In the genomic region with DNA sequence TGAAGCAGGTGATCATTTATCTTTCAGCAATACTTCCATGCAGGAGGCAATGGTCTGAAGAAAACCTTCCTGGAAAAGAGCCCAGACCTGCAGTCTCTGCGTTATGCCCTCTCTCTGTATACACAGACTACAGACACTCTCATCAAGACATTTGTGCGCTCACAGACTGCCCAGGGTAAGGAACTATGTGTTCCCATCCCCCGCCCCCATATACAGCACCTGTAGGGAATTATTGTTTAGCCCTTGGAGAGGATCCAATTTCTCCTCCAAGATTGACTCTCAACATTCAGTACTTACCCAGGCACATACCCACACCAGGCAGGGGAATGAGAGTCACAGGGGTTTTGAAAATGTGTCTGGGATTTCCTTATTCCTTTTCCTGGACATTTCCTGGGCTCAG, we compare ENCODE assay signal across 22 mouse cellular contexts. TPM values are rescaled to one million over a fixed set of nuclear protein-coding genes. Genes with fewer than 3 reads are reported as not detected.
A peak's percentile ranks its signal among the peaks of the same experiment; 100 is the strongest.
DNase-seq lines count a peak whose midpoint lies in the region; ATAC-seq and TF ChIP-seq lines count a peak whose summit lies in the region.
"Had no signal": no experiment of that assay in that cellular context is flagged by ENCODE, and none has a peak within 500 bp of the region (broad histone marks: within the 10 kb centered on the region; RNA-seq: fewer than 3 reads in every experiment).

No protein-coding gene starts in this region.

- H3K27ac ChIP-seq in lung, embryonic 14.5 days (ENCODE audit: low read depth), result no peak overlapping the region
- H3K27ac ChIP-seq in embryonic facial prominence, embryonic 10.5 days (replicated peaks), result no peak overlapping the region
- peak overlapping the region; percentile 0; the same call in 1 of the 2 replicates for H3K27ac ChIP-seq in limb, embryonic 12.5 days
- H3K27ac ChIP-seq: embryonic facial prominence, embryonic 15.5 days; hindbrain, postnatal 0 days; kidney, embryonic 15.5 days; neural tube, embryonic 13.5 days had no signal

- no peaks in the 10 kb centered on the region for H3K36me3 ChIP-seq in lung, embryonic 14.5 days (ENCODE audit: insufficient read depth)
- no peaks in the 10 kb centered on the region; the same call in 1 of the 2 replicates for H3K36me3 ChIP-seq in embryonic facial prominence, embryonic 10.5 days (replicated peaks)
- H3K36me3 ChIP-seq in limb, embryonic 12.5 days, result no peaks in the 10 kb centered on the region

- H3K4me1 ChIP-seq in lung, embryonic 14.5 days (ENCODE audit: insufficient read depth), result no peaks in the 10 kb centered on the region
- H3K4me1 ChIP-seq in embryonic facial prominence, embryonic 10.5 days, result peaks cover 23% of the 10 kb centered on the region
- H3K4me1 ChIP-seq in limb, embryonic 12.5 days (replicated peaks), result peaks cover 21% of the 10 kb centered on the region
- H3K4me1 ChIP-seq: neural tube, embryonic 13.5 days had no signal

- peak; percentile 28 for DNase-seq in embryo, embryonic 11 days
- DNase-seq in embryo, embryonic 9.5 days (ENCODE audit: extremely low spot score), result no peak
- DNase-seq in lung, embryonic 14.5 days, result peak; percentile 21
- DNase-seq in lung, adult 18-20 months, result no peak
- peak; percentile 50 for DNase-seq in embryonic facial prominence, embryonic 10.5 days (ENCODE audit: low spot score)
- no peak for DNase-seq in cerebellum, adult 11-12 months
- DNase-seq in ovary, postnatal 14 days (ENCODE audit: low spot score), result no peak
- DNase-seq: cerebellum, adult 8-10 months; cerebellum, postnatal 36 days; gastrocnemius, postnatal 25 days; layer of hippocampus, adult 9-11 months; liver, postnatal 0 days; thymus, postnatal 14 days had no signal

- no peaks in the 10 kb centered on the region for H3K9me3 ChIP-seq in lung, embryonic 14.5 days (ENCODE audit: low read depth, low read length)
- H3K9me3 ChIP-seq in embryonic facial prominence, embryonic 10.5 days, result no peaks in the 10 kb centered on the region
- H3K9me3 ChIP-seq in limb, embryonic 12.5 days, result no peaks in the 10 kb centered on the region
- H3K9me3 ChIP-seq: embryonic facial prominence, embryonic 15.5 days; kidney, embryonic 15.5 days; neural tube, embryonic 13.5 days had no signal

- ATAC-seq in lung, embryonic 14.5 days (ENCODE audit: insufficient read depth), result no peak
- peak; percentile 57; the same call in 1 of the 2 replicates for ATAC-seq in limb, embryonic 12.5 days (ENCODE audit: insufficient number of reproducible peaks, insufficient read depth, low FRiP score, low TSS enrichment, low read depth)
- ATAC-seq: forebrain, embryonic 16.5 days; hindbrain, postnatal 0 days; liver, postnatal 0 days; midbrain, embryonic 16.5 days had no signal

- no peak overlapping the region for H3K9ac ChIP-seq in lung, embryonic 14.5 days
- H3K9ac ChIP-seq in limb, embryonic 12.5 days (replicated peaks), result no peak overlapping the region
- H3K9ac ChIP-seq: embryonic facial prominence, embryonic 15.5 days; kidney, embryonic 15.5 days; liver, postnatal 0 days; neural tube, embryonic 13.5 days had no signal

- no peak for TF ChIP-seq CTCF in lung, embryonic 14.5 days (IDR thresholded peaks at IDR 0.05; ENCODE audit: low read depth)

- H3K4me3 ChIP-seq in lung, embryonic 14.5 days (ENCODE audit: low read depth, low read length), result no peak overlapping the region
- no peak overlapping the region for H3K4me3 ChIP-seq in embryonic facial prominence, embryonic 10.5 days
- H3K4me3 ChIP-seq in limb, embryonic 12.5 days (replicated peaks), result no peak overlapping the region
- H3K4me3 ChIP-seq: embryonic facial prominence, embryonic 15.5 days; kidney, embryonic 15.5 days; myocyte; neural tube, embryonic 13.5 days had no signal

- no peak overlapping the region for H3K4me2 ChIP-seq in lung, embryonic 14.5 days
- H3K4me2 ChIP-seq in limb, embryonic 12.5 days, result no peak overlapping the region
- H3K4me2 ChIP-seq: embryonic facial prominence, embryonic 15.5 days; kidney, embryonic 15.5 days; liver, embryonic 11.5 days; neural tube, embryonic 13.5 days had no signal

- 59% methylated on average over 3 of the region's 3 CpGs for WGBS in lung, embryonic 14.5 days
- 57% methylated on average over 3 of the region's 3 CpGs for WGBS in embryonic facial prominence, embryonic 10.5 days
- 40% methylated on average over 3 of the region's 3 CpGs for WGBS in limb, embryonic 12.5 days

- no peaks in the 10 kb centered on the region for H3K27me3 ChIP-seq in lung, embryonic 14.5 days (ENCODE audit: insufficient read depth, low read length)
- no peaks in the 10 kb centered on the region for H3K27me3 ChIP-seq in embryonic facial prominence, embryonic 10.5 days (replicated peaks; ENCODE audit: low read depth, poor library complexity, severe bottlenecking)
- no peaks in the 10 kb centered on the region for H3K27me3 ChIP-seq in limb, embryonic 12.5 days
- H3K27me3 ChIP-seq: embryonic facial prominence, embryonic 15.5 days; kidney, embryonic 15.5 days; neural tube, embryonic 13.5 days had no signal

RNA-seq across cellular contexts. Expression of a gene that starts 7.5 kb away (rescaled TPM):
- polyA plus RNA-seq in lung, embryonic 14.5 days (2014; fragmentation: Nextera tagmentation; extraction: Ambion mirVana), result 0.28 and 0.42 TPM in 2 replicates
- 0.16 and 0.36 TPM in 2 replicates for polyA plus RNA-seq in embryonic facial prominence, embryonic 10.5 days (2016; fragmentation: Nextera tagmentation; extraction: Ambion mirVana)
- polyA plus RNA-seq in limb, embryonic 12.5 days (2016; fragmentation: Nextera tagmentation; extraction: Ambion mirVana), result 0.60 and 0.97 TPM in 2 replicates
- polyA plus RNA-seq: myocyte had no signal

Comparison
In these comparisons a context has a peak if more than half of its experiments do, and no peak if none do; other contexts are left out.
1. DNase-seq: peak in embryo, embryonic 11 days (single experiment), lung, embryonic 14.5 days (single experiment) and embryonic facial prominence, embryonic 10.5 days (single experiment); none in embryo, embryonic 9.5 days (single experiment), lung, adult 18-20 months (0 of 2), cerebellum, adult 11-12 months (single experiment) and ovary, postnatal 14 days (single experiment).